Mouse (Mus musculus): Measurements from ENCODE around the gene Pold1.

Gene Pold1

GRCm38 (mm10) chr7:44485572-44486195 is 63.0 kb downstream of the Pold1 start:
- no peak for DNase-seq (ENCODE audit: low spot score)

- peak; percentile 31 for DNase-seq (ENCODE audit: low spot score)
These were observed 63.6 kb downstream of the Pold1 start for GRCm38 (mm10) chr7:44484841-44485571.

- DNase-seq (ENCODE audit: low spot score), result no peak
These were observed 64.5 kb downstream of the Pold1 start for GRCm38 (mm10) chr7:44484109-44484508.

- no peak for DNase-seq (ENCODE audit: low spot score)
These were observed 65.7 kb downstream of the Pold1 start for GRCm38 (mm10) chr7:44482836-44483435.
